Mouse (Mus musculus): Measurements from ENCODE around the gene S1pr5.
"Not testable (repeated sequence)": the region's sequence is repeated elsewhere in the genome, so short reads cannot be mapped to it uniquely, and the experiment has no call there.

The S1pr5 gene

GRCm38 (mm10) chr9:21197981-21198380 lies 50.3 kb downstream of the S1pr5 start:
- DNase-seq: no peak

- peak; percentile 54 for DNase-seq
Measured at GRCm38 (mm10) chr9:21196521-21197433, 51.5 kb downstream of the S1pr5 start.

- not testable (repeated sequence) for DNase-seq
Measured at GRCm38 (mm10) chr9:21195736-21196505, 52.3 kb downstream of the S1pr5 start.

- no peak for DNase-seq
Measured at GRCm38 (mm10) chr9:21194787-21195493, 53.3 kb downstream of the S1pr5 start.

- DNase-seq: no peak
Measured at GRCm38 (mm10) chr9:21193786-21194185, 54.5 kb downstream of the S1pr5 start.

Data from cerebellum, adult 8-10 months (tissue).